Mouse (Mus musculus): Measurements from ENCODE around the gene Muc2.

The Muc2 gene

DNA sequence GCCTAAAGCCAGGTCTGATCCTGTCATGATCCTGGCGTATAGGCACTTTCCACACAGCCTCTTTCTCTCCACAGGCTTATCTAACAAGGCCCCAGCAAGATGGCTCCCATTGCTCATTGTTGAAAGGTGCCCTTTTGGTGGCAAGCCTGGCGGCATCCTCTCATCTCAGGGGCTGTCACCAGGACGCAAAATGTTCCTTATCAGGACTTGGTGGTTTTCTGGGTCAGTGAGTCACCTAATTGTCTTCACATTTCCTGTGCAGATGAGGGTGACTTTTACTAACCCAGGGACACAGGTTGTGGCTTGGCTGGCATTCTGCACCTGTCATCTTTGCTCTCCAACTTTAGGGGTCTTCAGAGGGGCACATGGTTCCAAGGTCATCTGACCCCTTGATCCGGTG lies 68.2 kb downstream of the Muc2 start:
- intact Hi-C loops (cut with DNase I) = no loop called here

DNA sequence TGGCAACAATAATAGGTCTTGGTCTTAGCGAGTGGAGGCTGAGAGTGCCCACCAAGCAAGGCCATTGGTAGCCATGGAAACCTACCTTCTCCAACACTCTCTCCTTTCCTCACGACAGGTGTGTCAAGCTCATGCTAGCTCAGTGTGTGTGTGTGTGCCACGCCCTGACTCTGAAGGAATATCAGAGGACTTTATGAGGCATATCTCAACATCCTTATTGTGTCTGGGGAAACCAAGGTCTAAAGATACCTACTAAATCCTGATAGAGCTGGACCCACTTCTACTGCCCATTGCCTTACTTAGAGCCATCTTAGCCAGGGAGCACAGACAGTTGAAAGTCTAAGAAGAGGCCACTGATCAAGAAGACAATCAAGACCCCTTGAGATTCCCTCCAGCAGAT lies 80.4 kb downstream of the Muc2 start:
- intact Hi-C loops (cut with DNase I) = no loop called here

- intact Hi-C loops (cut with DNase I) = no loop called here
Observed at GRCm38 (mm10) chr7:141770988-141771387, 80.8 kb downstream of the Muc2 start.

GRCm38 (mm10) chr7:141772058-141772557 lies 82.0 kb downstream of the Muc2 start:
- intact Hi-C loops (cut with DNase I) = no loop called here

DNA sequence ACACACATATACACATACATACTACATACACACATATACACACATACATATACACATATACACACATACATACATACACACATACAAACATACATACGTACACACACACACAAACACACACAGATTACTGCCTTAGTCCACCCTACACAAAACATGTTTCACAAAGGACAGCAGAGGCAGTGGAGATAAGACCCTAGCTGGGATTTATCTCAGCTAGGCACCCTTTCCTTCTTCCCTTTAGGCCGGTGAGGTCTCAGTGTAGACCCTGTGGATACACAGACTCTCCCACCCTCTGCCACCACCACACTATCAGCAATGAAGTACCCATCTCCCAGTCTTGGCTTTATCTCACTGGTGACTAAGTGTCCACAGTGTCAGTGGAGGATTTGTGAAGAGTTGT lies 84.7 kb downstream of the Muc2 start:
- intact Hi-C loops (cut with DNase I) = no loop called here

GRCm38 (mm10) chr7:141776199-141776598 lies 86.1 kb downstream of the Muc2 start:
- intact Hi-C loops (cut with DNase I) = no loop called here

- intact Hi-C loops (cut with DNase I) = no loop called here
Observed at GRCm38 (mm10) chr7:141788677-141789452, 98.7 kb downstream of the Muc2 start, which contains the start of gene Muc5ac. Muc5ac (plus strand) TSS chr7:141788972.

GRCm38 (mm10) chr7:141794251-141794650 lies 104.1 kb downstream of the Muc2 start:
- intact Hi-C loops (cut with DNase I) = no loop called here

DNA sequence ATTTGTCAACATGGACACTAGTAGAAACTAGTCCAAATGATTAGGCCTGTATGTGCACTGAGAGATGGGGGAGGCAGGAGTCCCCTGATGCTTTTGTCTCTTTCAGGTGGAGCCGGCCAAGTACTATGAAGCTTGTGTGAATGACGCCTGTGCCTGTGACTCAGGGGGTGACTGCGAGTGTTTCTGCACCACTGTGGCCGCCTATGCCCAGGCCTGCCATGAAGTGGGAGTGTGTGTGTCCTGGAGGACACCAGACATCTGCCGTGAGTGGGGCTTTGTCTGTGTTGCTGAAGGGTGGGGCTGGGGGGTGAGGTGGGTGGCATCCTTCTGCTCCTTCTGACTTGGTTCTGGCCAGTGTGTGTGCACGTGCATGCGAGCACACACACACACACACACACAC lies 113.1 kb downstream of the Muc2 start:
- intact Hi-C loops (cut with DNase I) = no loop called here
